Mouse (Mus musculus) lung, adult 2 months (tissue): ENCODE data around the gene Nars2. TPM values are rescaled to one million over a fixed set of nuclear protein-coding genes. Genes with fewer than 3 reads are reported as not detected.

Experiments
- DNase-seq: peaks from one replicate; pipeline ENCODE4 v3.0.0; 2022
- H3K4me1 ChIP-seq: fragments of 200-500 bp; 2 replicates; pipeline ENCODE4 v1.6.1; 2011; ENCODE audit warnings: low read length; ENCODE audit not compliant: control insufficient read depth, insufficient read depth
- H3K4me3 ChIP-seq: fragments of 200-500 bp; replicated peaks from 2 replicates; pipeline ENCODE3; 2011; ENCODE audit warnings: low read depth, mild to moderate bottlenecking, control low read depth, low read length; ENCODE audit errors: extremely low read depth
- CTCF ChIP-seq: fragments of 200-500 bp; IDR thresholded peaks from 2 replicates; pipeline ENCODE4 v1.5.1; 2011; ENCODE audit warnings: mild to moderate bottlenecking, low read length, control low read depth; ENCODE audit not compliant: insufficient read depth
- POLR2A ChIP-seq: fragments of 200-500 bp; IDR thresholded peaks from 2 replicates; pipeline ENCODE4 v1.6.1; 2011; ENCODE audit warnings: low read depth, mild to moderate bottlenecking, control low read depth, low read length, borderline replicate concordance; ENCODE audit errors: extremely low read depth
- WGBS: fragments of 180-500 bp; shearing (Covaris S2); methylation state at CpG from one replicate; pipeline ENCODE4 v1.1.7; 2018; 5-methylcytosine and 5-hydroxymethylcytosine counted together
- polyA plus RNA-seq: library from polyadenylated mRNA; depleted of rRNA; stranded (reverse); fragments of >200 nt; gene quantifications from 2 replicates; pipeline ENCODE4 v1.2.3, GENCODE M21; 2012

Gene Nars2
- polyA plus RNA-seq, 1 experiment: 2.2 TPM

DNA sequence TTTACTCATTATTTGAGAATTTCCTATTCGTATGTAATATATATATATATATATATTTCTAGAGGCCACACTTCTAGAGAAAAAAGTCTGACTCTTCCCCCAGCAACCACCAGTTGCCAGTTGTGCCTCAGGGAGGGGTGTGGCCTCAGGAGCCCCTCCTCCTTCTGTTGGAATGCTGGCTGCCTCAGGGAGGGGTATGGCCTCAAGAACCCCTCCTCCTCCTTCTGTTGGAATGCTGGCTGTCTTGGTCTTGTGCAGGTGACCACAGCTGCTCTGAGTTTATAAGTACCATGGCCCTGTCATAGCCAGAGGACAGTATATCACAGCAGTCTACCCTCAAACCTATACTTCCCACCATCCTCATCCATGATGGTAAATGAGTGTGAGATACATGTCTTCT is 91.7 kb downstream of the Nars2 start:
- no peak for DNase-seq
- 75% methylated on average over 1 of the region's 1 CpGs for WGBS
- TF ChIP-seq POLR2A: no peak
- TF ChIP-seq CTCF: no peak
- H3K4me3 ChIP-seq: no peak overlapping the region
- no peaks in the 10 kb centered on the region for H3K4me1 ChIP-seq

DNA sequence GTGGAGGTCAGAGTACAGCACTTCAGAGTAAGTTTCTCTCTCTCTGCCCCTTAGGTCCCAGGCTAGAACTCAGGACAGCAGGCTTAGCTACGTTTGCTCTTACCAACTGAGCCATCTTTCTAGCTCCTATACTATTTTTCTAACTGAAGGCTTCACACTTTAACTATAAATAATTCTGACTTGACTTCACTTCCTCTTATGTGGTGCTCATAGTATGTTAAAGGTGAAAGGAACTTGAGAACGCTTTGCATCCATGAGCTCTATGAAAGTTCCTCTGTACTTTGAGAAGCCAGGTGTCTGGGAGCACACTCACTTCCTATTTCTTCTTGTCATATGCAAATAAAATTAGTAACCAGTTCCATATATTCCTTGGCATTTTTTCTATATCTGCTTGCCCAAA is 109.7 kb downstream of the Nars2 start:
- WGBS: 84% methylated on average over 2 of the region's 2 CpGs
- H3K4me1 ChIP-seq: no peaks in the 10 kb centered on the region
- H3K4me3 ChIP-seq: no peak overlapping the region
- TF ChIP-seq POLR2A: no peak
- TF ChIP-seq CTCF: no peak
- no peak for DNase-seq

DNA sequence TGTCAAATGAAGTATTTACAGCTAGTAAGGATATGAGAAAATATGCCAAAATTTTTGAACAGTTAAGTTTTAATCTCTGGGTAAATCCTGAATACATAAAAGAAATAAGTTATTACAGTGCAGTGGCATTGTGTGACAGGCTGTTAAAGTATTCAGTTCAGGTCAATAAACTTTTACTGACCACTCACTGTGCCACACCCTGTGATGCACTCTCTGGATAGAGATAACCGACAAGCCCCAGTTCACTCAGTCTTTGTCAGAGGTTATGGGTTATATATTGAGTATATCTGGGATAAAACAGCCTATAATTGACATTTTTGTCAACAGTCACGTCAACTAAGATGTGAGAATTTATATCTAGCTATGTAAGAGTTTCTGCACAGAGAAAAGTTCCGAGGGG is 120.2 kb downstream of the Nars2 start:
- WGBS: 82% methylated on average over 3 of the region's 3 CpGs
- no peak for DNase-seq
- Histone ChIP-seq H3K4me1 (no peaks in the 10 kb centered on the region; the same call in 1 of the 2 replicates), H3K4me3 (no peak overlapping the region)
- TF ChIP-seq POLR2A (no peak), CTCF (no peak)

DNA sequence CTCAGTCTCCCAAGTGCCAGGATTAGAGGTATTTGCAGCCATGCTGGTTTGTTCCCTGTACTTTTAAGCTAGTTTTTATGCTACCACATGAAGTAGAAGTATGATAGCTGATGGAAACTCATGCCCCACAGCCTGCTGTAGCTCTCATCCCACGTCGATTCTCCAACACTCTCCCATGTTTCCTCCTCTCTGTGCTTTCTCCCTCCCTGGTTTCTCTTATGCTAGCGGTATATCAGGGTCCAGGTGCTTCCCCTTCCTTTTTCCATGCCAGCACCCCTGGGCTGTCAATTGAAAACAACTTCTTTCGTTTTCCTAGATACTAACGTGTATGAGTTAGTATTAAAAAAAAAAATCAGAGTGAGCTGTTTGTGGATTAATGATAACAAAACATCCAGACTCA is 120.8 kb downstream of the Nars2 start:
- DNase-seq: no peak
- TF ChIP-seq CTCF (no peak), POLR2A (no peak)
- Histone ChIP-seq H3K4me1 (no peaks in the 10 kb centered on the region; the same call in 1 of the 2 replicates), H3K4me3 (no peak overlapping the region)
- 45% methylated on average over 5 of the region's 5 CpGs for WGBS

DNA sequence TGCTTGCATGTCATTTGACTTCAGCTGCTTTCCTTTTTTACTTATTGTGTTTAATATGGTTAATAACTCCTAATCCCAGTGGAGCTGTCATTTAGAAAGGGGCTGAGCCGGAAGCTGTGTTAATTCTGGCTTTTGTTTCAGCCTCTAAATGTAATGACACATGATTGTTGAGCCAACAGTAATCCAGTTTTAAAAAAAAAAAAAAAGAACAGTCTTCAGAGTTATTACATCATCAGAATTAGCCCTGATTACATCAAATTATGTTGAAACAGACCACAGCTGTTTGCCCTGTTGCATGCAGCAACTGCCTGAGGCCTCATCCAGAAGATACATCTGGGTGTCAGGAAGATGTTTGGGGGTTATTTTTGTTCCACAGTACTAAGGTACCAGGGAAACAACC is 123.7 kb downstream of the Nars2 start:
- WGBS: 62% methylated on average over 1 of the region's 1 CpGs
- no peak overlapping the region for H3K4me3 ChIP-seq
- no peak for DNase-seq
- TF ChIP-seq CTCF (no peak), POLR2A (no peak)
- H3K4me1 ChIP-seq: no peaks in the 10 kb centered on the region; the same call in none of the 2 replicates

DNA sequence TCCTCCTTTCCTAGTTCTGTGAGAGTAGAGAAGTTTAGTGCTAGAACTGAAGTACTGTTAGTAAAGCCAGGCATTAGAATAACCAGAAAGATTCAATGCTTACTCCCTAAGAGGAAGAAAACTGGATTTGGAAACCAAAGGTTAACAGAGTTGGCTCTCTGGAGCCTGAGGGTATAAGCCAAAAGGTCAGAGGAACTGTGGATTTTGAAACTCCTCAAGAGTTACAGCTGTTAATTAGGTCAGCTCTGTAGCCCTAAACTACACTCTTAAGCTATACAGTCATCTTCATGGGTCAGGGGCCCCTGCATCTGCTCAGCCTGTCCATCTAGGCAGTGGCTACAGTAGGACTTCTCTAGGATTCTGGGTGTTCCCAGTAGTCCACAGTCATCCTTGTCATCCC is 125.7 kb downstream of the Nars2 start:
- TF ChIP-seq POLR2A: no peak
- no peak for TF ChIP-seq CTCF
- Histone ChIP-seq H3K4me1 (peaks cover 3% of the 10 kb centered on the region), H3K4me3 (no peak overlapping the region)
- no peak for DNase-seq

DNA sequence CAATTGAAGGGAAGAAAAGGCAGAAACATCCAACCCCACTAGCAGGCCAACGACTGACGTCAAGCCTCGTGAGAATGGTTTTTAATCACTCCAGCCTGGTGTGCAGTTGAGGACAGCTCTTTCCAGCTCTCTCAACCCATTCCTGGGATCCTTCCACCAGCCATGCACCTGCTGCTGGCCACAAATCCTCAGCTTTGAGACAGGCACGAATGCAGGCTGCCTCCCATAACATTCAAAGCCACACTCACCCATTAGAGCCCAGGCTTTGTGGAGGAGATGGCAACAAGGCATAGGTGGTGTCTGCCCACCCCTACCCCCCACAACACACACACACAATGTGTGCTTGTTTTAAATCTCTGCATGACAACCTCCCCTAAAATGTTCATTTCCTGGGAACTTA is 127.4 kb downstream of the Nars2 start:
- TF ChIP-seq POLR2A (no peak), CTCF (no peak)
- no peak overlapping the region for H3K4me3 ChIP-seq
- peaks cover 5% of the 10 kb centered on the region for H3K4me1 ChIP-seq
- 52% methylated on average over 4 of the region's 4 CpGs for WGBS
- DNase-seq: no peak

DNA sequence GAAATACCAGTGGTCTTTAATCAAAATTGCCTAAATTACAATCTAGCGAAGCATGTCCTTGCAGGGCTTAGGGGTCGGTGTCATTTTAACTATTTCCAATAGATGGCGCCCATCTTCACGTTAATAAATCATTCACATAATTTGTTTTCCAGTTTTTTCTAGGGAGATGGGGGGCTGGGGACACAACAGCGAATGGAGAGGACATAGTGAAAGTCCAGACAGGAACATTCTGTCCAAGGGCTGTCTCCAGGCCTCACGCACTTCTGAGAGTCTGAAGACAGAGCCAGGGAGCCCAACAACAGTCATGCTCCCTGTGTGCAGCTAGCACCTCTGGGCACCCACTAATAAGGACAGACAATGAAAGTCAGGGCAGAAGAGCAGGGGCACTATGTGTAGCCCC is 127.8 kb downstream of the Nars2 start:
- WGBS: 10% methylated on average over 6 of the region's 6 CpGs
- peaks cover 5% of the 10 kb centered on the region for H3K4me1 ChIP-seq
- no peak overlapping the region for H3K4me3 ChIP-seq
- TF ChIP-seq CTCF: no peak
- no peak for TF ChIP-seq POLR2A
- peak; percentile 40 for DNase-seq

DNA sequence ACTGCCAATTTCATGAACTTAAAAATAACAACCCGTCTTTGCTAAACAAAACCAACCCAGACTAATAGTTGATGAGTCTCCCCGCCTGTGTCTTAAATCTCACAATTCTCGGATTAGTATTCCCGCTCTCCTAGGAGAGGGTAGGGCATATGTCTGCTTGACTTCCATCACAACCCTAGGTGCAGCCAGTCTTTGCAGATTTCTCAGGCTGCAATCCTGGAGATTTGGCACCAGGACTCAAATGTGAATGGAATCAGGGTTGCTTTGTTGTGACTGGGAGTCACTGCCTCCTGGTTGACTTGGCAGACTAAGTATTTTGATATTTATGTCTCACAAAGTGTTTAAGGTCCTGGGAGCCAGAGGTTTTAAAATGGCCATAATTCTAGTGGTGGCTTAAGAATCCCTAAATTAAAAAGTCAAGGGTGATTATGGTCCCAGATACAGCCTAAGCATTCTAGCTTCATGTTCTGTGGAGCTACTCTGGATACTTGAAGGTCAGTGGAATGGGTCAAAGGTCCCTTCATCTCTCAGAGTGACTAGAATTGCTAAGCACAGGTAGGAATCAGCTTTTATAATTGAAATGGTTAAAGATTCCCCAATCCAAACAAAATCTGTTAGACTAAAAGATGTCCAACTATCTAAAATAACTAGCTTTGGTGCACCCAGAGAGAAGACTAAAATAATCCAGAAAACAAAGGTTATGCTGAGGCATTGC is 128.5 kb downstream of the Nars2 start:
- DNase-seq: no peak
- Histone ChIP-seq H3K4me3 (no peak overlapping the region), H3K4me1 (peaks cover 5% of the 10 kb centered on the region)
- whole genome bisulfite sequencing: 49% methylated on average over 4 of the region's 4 CpGs
- TF ChIP-seq CTCF (no peak), POLR2A (no peak)

DNA sequence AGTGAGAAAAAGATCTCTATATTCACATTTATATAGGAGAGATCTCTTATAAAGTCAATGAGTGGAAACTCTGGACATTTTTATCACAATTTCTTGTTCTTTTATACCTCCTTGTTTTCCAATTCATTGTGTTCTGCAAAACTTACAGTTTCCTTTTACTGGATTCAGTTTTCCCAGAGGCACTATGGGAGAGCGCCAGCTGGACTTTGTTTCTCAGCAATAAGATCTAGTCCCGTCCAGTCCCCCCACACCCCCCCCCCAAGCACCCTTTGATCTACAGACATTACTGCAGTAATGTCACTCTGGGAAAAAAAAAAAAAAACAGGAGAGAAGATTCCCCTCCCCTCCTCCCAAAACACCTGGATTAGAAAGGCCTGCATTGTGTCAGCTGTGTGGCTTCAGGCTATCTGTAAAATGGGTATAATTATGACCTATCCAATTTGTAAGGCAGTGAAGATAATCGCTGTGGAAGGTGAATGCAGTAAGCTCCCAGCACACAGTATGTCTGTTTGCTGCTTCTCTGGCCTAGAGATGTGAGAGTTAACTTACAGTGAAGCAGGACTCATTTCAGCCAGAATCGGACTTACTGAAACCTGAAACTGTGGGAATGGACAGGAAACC is 129.4 kb downstream of the Nars2 start:
- WGBS: 47% methylated on average over 4 of the region's 4 CpGs
- TF ChIP-seq CTCF (no peak), POLR2A (no peak)
- H3K4me3 ChIP-seq: peak overlapping the region; percentile 52
- H3K4me1 ChIP-seq: peaks cover 5% of the 10 kb centered on the region
- DNase-seq: no peak
